Mouse (Mus musculus) adrenal gland, adult 8-10 months (tissue): ENCODE results near the gene Immp1l. TPM values are rescaled to one million over a fixed set of nuclear protein-coding genes. Genes with fewer than 3 reads are reported as not detected.

Source experiments
- DNase-seq: peaks from one replicate; pipeline ENCODE4 v3.0.0; 2022
- total RNA-seq, 4 experiments: library from RNA; stranded (reverse); gene quantifications; 2 replicates each; pipeline ENCODE4 v1.2.4; 2022

Gene Immp1l
- total RNA-seq = 10 to 100 TPM; 33.4 to 50.7 (median 36.8) TPM

DNA sequence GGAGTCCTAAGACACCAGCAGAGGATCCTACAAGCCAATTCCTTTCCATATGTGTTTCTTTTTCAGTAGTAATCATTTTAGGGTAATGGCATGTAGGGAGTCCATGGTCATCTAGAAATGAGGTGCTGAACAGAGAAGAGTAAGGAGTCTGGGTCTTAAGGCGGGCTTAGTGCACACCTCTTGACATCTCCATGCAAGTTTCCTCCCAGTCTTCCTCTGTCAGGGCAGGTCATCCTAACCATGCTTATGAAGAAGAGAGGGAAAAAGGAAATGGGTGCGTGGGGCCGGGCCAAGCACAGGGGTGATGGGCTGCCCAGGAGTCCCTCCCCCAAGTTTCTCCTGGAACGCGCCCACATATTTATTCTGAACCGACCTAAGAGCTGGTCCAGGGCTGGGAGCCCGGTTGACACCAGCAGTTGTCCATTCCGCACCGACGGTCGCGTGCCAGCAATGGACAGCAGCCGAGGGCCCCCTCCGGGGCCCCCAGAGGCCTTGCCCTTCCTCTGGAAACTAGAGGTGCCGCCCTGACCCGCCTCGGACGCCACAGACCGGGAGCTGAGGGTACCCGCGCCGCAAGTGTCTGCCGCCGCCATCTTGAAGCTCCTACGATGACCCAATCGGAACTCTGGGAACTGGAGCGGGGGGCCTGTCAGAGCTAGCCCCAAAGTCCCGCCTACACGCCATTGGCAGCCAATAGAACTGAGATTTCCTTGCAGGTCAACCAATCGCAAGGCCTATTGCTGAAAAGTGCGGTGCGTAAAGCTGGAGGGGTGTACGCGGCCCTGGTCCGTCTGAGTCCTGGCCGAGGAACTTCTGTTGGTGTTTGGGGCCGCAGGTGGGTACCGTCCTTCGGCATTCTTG, at the start of gene Immp1l, which contains the start of gene Elp4:
Gene Immp1l, plus strand, starts transcription at position 743 of the 861 bp plus-strand sequence.
Gene Elp4, minus strand, starts transcription at position 669 of the 861 bp plus-strand sequence.
- DNase-seq = peak; percentile 97

DNA sequence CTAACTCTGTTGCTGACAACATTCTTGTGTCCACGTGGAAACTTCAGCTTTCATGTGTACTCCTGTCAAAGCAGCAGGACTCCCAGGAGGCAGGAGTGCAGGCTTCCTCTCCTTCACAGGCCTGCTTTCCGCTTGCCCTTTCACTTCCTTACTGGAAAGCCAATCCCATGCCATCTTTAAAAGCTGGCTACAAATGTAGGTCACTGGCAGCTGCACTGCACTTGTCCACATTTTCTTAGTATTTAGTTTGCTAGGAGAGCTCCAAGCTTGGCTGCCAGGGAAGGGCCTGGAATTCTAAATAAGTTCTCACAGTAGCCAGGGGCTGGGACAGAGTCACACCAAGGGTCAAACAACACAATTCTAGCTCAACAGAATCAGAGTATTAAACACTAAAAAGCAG, 49.7 kb upstream of the Immp1l start:
- DNase-seq = peak; percentile 13

DNA sequence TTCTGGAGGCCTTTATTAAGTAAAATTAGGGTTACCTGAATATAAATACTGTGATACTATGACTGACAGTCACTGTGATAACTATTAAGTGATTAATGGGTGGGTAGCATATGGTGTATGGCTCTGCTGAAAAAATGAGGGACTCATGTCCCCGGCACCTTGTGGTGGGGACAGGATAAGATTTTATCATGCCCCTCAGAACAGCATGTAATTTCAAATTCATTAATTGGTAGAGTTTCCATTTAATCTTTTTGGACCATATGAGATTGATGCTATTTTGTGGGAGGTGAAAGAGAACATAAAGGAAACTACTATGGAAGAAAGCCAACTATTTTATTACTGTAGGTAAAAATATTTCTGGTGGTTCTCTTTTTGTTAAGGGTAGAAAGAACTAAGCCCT, 31.0 kb upstream of the Immp1l start:
- DNase-seq = no peak

DNA sequence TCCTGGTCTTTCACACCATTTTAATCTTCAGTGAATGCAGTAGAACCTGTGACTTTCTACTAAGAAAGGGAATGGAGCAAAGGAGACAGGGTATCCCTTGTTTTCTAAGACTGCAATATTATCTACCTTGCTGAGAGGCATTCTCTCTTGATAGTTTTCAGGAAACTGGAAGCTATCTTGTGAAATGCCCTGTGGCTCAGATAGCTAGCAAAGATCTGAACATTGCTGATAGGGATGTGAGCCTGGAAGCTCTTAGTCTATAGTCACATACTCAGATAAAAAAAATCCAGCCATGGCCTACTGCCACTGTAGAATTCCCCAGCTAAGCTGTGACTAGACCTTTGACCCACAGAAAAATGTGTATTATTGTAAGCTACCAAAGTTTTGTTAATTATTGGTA, 13.6 kb upstream of the Immp1l start:
- no peak for DNase-seq

DNA sequence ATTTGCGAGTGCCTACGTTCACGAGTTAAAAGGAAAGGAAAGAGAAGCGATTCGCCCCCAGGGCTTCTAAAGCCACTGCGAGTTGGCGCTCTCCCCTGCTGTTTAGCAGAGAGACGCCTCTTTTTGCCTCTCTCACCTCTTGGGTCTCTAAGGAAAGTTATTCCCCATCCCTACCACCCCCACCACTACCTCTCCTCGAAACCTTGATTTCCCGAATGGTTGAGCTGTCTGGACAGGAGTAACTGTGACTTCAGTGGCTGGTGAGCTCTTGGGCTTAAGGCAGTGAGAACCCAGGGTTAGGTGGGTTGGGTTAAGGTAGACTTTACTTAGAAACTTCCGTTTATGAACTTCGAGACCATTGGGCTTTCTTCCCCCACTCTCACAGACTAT, 314 bp downstream of the Immp1l start:
- no peak for DNase-seq

DNA sequence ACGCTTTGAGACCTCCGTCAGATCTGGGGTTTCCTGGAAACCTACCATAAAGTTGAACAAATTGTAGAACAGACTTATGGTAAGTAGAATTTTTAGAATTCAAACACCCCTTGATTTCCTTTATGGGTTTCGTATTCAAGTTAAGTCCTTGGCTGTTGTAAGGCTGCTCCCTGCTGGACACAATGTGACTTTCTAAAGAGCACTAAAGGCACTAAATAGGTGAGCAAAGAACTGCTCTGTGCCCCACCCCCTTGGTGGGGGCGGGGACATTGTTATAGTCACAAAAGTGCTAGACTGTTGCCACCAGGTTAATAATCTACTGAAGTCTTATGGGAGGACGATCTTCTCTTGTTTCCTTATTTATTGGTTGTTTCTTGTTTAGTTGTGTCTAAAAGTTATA, 3.9 kb downstream of the Immp1l start:
- DNase-seq = no peak

DNA sequence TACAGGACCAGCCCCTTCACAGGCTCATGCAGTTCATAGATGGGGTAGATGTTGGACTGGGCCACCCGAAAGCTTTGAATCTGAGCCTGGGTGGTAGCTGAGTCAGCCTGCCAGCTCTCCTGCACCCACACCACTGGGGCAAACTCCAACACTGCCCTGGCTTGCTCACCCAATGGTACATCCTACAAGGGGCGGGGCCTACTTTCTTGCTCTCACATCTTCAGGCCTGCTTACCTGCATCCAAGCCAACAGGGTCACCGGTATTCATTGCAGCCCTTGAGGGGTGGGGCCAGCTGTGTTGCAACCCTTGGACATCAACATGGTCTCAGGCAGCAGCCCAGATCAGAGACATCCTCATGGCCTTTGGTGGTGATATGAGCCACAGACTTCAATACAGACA, 6.2 kb downstream of the Immp1l start:
- no peak for DNase-seq

DNA sequence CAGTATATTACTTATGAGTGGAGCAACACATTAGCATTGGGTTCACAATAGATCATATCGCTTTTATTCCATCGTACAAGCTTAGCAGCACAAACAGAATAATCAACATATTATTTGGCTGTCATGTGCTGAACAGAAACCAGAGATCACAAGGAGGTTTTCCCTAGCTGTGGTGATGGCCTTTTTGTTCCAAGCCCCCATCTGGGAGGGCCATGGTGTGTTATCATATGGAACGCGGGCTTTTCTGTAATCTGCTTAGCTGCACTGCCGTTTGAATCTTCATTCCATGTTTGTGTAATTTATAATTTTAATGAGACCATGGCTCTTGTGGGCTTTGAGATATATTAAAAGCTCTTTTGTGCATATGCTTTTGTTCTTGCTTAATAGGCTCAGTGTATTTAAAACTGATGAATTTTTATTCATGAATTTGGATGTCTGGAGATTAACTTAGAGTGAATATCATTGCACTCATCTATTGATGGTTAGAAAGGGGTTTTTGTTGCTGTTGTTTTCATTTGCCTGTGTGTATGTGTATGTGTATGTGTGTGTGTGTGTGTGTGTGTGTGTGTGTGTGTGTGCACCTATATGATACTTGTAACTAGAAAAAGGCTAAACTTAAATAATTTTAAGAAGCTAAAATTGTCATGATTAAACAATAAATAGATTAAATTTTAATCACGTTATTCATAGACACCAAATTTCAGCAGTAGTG, 9.4 kb downstream of the Immp1l start:
- no peak for DNase-seq

DNA sequence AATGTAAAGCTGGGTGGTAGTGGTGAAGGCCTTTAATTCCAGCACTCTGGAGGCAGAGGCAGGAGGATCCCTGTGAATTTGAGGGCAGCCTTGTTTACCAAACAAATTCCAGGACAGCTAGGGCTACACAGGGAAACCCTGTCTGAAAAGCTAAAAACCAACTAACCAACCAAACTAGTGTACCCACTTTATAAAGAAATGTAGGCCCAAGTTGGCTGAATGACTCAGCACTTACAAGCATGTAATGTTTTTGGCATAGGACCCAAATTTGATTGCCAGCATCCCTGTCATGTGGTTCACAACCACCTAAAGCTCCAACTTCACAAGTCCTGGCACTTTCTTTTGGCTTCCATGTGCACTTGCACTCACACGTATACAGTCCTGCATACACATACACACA, 12.2 kb downstream of the Immp1l start:
- no peak for DNase-seq

DNA sequence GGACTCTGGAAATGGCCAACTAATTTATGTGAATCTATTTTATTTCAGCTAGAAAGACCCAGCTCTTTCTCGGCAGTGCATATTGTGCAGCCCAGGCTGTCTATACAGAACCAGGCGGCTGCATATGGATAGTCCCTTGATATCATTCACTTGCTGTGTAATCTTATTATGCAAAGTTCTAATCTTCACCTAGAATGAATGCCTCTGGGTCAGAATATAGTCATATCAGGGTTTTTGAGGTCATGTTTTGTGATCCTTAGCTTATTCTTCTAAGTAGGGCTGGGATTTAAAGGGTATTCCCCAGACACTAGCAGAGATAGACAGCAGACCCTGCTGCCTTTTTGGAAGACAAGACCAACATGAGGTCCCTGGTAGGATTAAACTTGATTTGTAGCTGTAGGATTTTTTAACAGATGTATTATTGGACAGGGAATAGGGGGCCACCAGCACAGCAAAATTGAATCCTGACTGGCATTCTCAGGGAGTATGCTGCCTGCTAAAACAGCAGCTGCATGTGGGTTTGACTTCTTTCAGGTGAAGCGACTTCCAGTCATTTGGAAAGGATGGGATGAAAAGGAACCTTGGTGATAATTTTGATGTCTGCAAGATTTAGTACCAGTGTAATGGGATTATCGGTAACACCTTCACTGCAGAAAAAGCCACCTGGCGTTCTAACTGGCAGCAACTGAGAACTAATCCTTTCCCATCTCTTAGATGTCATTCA, 13.3 kb downstream of the Immp1l start:
- DNase-seq = no peak

DNA sequence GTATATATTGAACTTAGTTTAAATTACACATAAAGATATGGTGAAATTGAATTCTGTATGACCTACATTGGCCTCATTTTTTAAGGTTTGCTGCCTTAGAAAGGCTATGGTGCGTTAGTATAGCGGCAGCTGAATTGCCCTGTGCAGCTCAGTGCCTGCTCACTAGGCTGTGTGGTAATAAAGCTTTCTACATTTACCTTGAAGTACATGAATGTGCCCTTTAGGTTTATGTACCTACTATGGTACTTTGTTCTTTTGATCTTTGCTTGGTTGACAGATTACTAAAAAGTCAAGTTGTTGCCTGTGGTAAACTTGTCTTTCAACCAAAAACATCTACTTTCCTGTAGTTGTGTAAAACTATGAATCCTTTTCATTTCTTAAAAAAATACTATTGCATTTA, 45.7 kb downstream of the Immp1l start:
- no peak for DNase-seq

DNA sequence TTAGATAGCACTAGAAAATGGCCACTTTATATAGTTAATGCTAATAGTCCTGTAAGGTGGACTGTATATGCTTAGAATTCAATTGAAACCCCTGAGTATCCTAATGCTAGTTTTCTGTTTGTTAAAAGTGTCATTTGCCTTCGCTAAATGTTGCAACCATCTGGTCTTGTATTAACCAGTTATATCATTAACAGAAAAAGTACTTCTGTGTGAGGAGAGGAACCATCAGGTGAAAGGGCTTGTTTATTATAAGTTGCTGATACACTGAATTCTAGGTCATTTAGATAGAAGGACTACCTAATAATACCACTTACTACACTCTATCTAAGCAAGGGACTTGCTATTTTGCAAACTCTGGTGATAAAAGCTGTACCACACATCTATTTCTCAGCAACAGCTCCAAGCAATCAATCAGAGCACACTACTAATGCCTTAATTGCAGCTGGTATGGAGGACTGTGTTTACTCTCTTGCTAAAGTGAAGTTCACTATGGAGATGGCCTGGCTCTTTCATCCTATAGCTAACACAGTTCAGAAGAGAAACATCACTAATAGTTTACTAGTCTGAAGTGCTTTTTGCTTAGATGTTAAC, 47.0 kb downstream of the Immp1l start:
- no peak for DNase-seq

DNA sequence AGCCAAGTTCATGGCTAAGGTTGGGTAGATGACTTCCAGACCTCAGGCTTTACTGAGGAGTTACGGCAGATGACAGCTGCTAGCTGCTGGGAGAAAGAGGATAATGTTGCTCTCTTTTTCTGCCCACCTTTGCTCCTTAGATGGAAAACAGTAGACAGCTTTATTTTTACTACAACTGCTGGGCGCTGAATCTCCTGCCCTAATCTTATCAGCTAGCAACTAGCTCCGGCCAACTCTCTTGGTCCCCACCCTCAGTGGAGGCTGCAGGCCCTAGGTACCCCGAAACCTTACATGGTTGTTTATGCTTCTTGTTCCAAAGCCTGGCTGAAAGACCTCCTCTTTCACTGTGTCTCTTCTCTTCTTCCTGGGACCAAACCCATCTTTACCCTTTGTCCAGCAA, 49.4 kb downstream of the Immp1l start:
- DNase-seq = no peak

DNA sequence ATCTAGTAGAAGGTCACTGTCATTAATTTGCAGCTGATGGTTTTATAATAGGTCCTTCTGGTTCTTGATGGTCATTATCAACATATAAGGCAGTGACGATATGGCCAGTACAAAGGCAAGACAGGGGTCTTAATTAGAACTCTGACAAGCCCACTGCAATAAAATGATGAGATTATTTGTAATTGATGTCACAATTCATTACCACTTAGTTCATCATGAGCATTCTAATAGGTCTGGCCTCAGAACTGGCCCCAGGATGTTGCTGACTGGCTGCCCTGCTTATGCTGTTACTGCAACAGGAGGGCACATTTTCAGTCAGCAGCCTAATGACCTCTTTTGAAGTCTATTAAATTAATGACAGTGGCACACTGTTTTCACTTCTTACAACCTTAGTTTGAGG, 59.0 kb downstream of the Immp1l start:
- no peak for DNase-seq

DNA sequence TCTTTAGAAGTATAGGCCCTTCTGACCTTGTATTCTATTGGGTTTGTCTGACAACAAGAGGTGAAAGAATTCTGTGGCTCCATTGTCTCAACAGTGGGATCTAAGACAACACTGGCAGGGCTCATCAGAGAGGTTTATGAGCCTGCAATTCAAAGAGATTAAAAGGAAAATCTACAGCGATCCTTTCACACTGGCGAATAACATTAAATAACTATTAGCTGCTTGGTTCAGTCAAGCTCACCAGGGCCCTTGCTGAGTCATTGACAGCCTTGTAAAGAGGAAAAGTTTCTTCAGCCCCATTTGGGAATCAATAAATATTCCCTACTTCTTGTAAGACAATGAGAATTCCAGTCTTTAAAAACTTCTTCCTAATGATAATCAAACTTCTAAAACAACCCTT, 69.5 kb downstream of the Immp1l start:
- DNase-seq = no peak

DNA sequence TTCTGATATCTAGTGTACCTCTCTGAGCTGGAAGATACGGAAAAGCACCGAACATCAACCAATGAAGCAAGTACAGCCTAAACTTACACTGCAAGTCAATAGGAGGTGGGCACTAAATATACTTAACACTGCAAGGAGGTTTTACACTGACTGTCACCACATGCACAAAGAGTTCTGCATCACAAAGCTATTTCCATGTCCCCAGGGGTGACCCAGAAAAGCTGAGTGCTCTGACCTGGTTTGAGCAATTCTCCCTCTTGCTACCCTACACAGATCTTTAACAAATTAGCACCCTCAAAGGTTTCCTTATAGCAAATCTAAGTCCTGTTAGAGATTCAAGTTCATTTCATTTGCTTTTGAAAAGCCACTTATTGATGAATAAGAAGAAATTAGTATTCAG, 73.6 kb downstream of the Immp1l start:
- no peak for DNase-seq

DNA sequence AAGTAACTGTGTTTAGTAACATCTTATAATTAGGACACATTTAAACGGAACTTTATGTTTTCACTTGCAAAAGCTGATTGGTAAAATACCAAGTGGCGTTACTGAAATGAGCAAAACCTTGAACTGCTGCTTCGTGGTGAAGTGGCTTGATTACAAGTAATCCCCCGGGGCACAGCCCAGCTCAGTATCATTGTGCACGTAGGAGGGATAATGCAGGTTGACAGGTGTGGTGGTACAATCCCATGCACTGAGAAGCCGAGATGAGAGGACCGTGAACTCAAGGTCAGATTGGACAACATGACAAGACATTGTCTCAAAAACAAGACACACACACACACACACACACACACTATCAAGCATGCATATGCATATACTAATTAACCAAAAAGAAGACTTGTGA, 80.8 kb downstream of the Immp1l start:
- DNase-seq = no peak

DNA sequence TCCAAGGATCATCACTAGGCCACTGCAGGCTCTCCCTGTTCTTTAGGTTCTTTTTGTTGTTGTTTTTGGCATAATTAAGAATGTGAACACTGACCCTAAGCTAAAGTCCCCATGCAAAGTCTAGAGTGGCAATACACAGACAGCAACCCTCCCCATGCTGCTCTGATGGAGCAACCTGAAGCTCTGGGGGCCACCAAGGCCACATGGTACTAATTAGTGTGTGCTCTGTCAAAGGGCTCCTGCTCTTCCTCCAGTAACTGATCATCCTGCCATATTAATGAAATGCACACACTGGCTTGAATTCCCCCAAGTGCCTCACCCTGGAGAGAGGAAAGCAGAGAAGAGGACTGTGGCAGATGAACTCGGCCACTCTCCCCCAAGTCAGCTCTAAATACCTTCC, 82.7 kb downstream of the Immp1l start:
- no peak for DNase-seq

DNA sequence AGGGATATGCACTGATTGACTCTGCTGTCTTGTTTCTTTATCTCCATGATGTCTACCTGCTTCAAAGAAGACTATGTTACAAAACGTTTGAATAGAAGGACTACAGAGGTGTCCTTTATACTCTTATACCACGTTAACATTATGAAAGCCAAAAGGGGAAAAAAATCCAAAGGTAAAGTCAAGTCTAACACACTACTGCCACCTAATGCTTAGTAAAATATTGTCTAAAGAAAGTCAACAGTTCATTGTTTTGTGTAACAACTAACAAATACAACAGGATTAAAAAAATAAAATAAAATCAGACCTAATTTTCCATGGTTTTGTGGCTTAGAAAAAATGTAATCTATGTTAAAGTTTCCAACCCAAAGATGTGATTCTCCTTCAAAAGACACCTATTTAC, 83.6 kb downstream of the Immp1l start:
- no peak for DNase-seq

DNA sequence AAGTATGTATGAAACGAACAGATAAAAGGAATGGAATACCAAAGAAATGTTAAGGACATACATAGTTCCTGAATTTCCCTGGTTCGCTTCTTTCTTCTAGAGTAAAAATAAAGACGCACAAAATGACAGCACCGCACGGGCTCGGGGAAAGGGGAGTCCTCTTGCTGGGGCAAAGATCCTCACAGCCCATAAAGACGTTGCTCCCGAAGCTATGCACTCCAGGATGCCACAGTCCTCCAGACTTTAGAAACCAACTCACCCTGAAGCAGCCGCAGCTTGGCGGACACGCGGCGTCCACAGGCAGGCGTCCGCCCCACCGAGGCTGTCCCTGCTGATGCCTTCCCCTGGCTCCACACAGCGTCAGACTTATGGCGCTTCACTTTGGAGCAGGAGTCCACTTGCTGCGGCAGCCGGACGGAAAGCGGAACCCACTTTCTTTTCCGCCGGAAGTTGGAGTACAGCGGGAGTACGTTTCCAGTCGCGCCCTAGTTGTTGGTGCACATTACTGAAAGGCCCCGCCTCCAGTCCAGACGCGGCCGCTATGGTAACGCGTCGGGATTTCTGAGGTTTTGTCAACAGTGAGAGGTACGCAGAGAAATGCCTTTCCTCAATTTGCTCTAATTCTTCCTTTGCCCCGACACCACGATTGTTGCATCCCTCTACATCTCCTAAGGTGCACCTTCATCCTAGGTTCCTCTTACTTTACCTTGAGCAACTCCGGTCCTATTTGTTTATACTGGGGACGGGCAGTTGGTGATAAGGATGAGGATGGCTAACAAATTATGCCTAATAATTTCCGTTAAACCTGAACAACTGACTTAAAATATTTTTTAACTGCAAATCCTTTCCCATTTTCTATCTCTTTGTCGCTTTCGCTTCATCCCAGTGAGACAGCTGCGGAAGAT, 98.6 kb downstream of the Immp1l start, which contains the start of gene Dnajc24:
Gene Dnajc24, minus strand, starts transcription at position 715 of the 905 bp plus-strand sequence.
- DNase-seq = peak; percentile 88

DNA sequence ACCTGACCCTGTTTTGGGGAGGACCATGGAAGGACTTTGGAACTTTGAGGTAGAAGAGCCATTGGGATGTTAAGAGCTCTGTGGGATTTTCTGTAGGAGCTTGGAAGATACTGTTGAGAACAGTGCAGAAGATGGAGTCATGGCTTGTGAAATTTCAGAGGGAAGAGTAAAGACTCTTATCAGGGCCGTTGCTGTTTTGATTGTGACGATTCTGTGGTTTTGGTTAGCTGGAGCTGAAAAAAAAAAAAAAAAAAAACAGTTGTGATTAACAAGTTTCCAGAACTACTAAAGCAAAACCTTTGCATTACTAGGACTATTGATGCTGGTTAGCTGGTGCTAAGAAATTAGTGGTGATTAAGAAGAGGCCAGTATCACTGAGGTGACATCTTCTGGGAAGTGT, 104.0 kb downstream of the Immp1l start:
- DNase-seq = no peak
